Mouse (Mus musculus) layer of hippocampus, adult 18-20 months (tissue): Measurements from ENCODE around the gene Gm8165. TPM values are rescaled to one million over a fixed set of nuclear protein-coding genes. Genes with fewer than 3 reads are reported as not detected.
"Not testable (repeated sequence)": the region's sequence is repeated elsewhere in the genome, so short reads cannot be mapped to it uniquely, and the experiment has no call there.

Experiments
- DNase-seq, 2 experiments: peaks; one replicate each; pipeline ENCODE4 v3.0.0; 2022; ENCODE audit warnings: low spot score in 2 of 2
- long read RNA-seq: library from polyadenylated mRNA; stranded (forward); transcript quantifications from one replicate; pipeline ENCODE4 v2.0.0, GENCODE M21; 2021
- total RNA-seq, 2 experiments: library from RNA; stranded (reverse); gene quantifications; 2 replicates each; pipeline ENCODE4 v1.2.3; 2021

Gene Gm8165
- total RNA-seq, result not detected
- long read RNA-seq, result 0 reads

- DNase-seq, result not testable (repeated sequence)
Observed at GRCm38 (mm10) chr14:43677099-43677498, at the start of gene Gm8165. TSS of gene Gm8165 (minus strand) at chr14:43677199.

- DNase-seq, result not testable (repeated sequence)
Observed at GRCm38 (mm10) chr14:43697621-43698020, 20.6 kb upstream of the Gm8165 start, which contains the start of gene Gm7324. TSS of gene Gm7324 (plus strand) at chr14:43697828.

Other genes starting within 250 kb of the Gm8165 start
- not detected for gene Gm5799, start 133.6 kb downstream of the Gm8165 start, total RNA-seq
- gene Gm17654, start 98.1 kb downstream of the Gm8165 start, total RNA-seq, result not detected
- gene Gm10375, start 69.2 kb downstream of the Gm8165 start, total RNA-seq, result not detected
- 1 to 10 TPM in 1 of 2 experiments, under 1 TPM in 1; 0.84 to 2.0 TPM for gene Gm7324, start 20.6 kb upstream of the Gm8165 start, total RNA-seq
- gene Gm16506, start 50.3 kb upstream of the Gm8165 start, total RNA-seq, result not detected
- gene Gm6526, start 70.7 kb upstream of the Gm8165 start, total RNA-seq, result not detected
- not detected for gene Gm8180, start 107.5 kb upstream of the Gm8165 start, total RNA-seq
- gene Ear1, start 198.3 kb upstream of the Gm8165 start, total RNA-seq, result not detected
- gene Ear10, start 246.4 kb upstream of the Gm8165 start, total RNA-seq, result not detected
- not detected for gene Gm8113, start 248.2 kb upstream of the Gm8165 start, total RNA-seq